Mouse (Mus musculus): ENCODE data around the gene Cnnm1. TPM values are rescaled to one million over a fixed set of nuclear protein-coding genes. Genes with fewer than 3 reads are reported as not detected.

The Cnnm1 gene
- total and polyA plus RNA-seq, 3 experiments: not detected

DNA sequence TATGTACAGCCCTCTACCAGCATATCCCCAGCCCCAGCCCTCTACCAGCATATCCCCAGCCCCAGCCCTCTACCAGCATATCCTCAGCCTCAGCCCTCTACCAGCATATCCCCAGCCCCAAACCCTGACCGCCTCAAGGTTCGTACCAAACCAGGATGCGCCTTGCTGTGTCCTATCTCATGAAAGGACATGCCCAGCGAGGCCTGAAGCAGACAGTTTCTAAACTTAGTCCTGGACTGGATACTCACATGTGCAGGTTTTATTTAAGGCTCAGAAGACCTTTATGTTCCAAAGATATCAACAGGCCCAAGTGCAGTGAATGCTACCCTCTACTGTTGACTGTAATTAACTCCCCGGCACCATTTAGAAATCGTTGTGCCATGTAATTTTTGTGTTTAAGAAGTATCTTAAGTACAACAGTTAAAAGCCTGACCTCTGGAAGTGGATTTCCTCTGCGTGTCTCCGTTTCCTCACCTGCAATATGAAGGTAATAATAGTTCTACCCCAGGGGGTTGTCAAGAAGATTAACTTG lies 87.9 kb downstream of the Cnnm1 start:
- dilution Hi-C loops (cut with MboI; ENCODE audit: extremely low pct_ligation_motif_present, extremely low pct_unique_long_range_greater_than_20kb, low sequenced_read_pairs): no loop called here
- Histone ChIP-seq H3K4me2 (ENCODE audit: insufficient read depth, low read depth, poor library complexity, severe bottlenecking) (no peak overlapping the region), H3K9ac (ENCODE audit: insufficient read depth, low read depth) (no peak overlapping the region), H3K79me2 (replicated peaks; ENCODE audit: control insufficient read depth, extremely low read depth, insufficient read depth, poor library complexity, severe bottlenecking) (peaks cover 11% of the 10 kb centered on the region), H3K36me3 (replicated peaks in 1 of 2; ENCODE audit: control insufficient read depth in 1 of 2, insufficient read depth in 1 of 2, low read length in 1 of 2) (no peaks in the 10 kb centered on the region), H3K4me3 (replicated peaks in 1 of 3; ENCODE audit: low read depth in 2 of 3, low read length in 2 of 3, poor library complexity in 1 of 3) (no peak overlapping the region), H3K9me3 (replicated peaks; ENCODE audit: low read length) (no peaks in the 10 kb centered on the region), H3K27me3 (replicated peaks) (no peaks in the 10 kb centered on the region), H3K4me1 (ENCODE audit: control insufficient read depth in 1 of 2, insufficient read depth in 2 of 2) (peaks cover 8 to 19% of the 10 kb centered on the region in 2 experiments), H3K27ac (ENCODE audit: insufficient read depth, low read depth) (no peak overlapping the region)
- TF ChIP-seq HCFC1 (IDR thresholded peaks at IDR 0.05; ENCODE audit: low read depth, low read length): no peak
- no peak for TF ChIP-seq MAFK (IDR thresholded peaks at IDR 0.05; ENCODE audit: insufficient replicate concordance, low read length)
- no peak for TF ChIP-seq JUN (IDR thresholded peaks at IDR 0.05; ENCODE audit: insufficient read depth, low read depth, low read length)
- no peak for TF ChIP-seq RCOR1 (conservative IDR thresholded peaks at IDR 0.05; ENCODE audit: low read depth, low read length)
- TF ChIP-seq EP300 (IDR thresholded peaks at IDR 0.05; ENCODE audit: low read length): no peak
- no peak for TF ChIP-seq ZMIZ1 (IDR thresholded peaks at IDR 0.05; ENCODE audit: low read depth, low read length)
- no peak; the same call in 1 of the 2 replicates for TF ChIP-seq RAD21 (IDR thresholded peaks at IDR 0.05; ENCODE audit: low read depth, low read length)
- TF ChIP-seq KAT2A (IDR thresholded peaks at IDR 0.05; ENCODE audit: insufficient replicate concordance, low read length): no peak
- no peak for TF ChIP-seq NELFE (IDR thresholded peaks at IDR 0.05; ENCODE audit: low read depth, low read length)
- TF ChIP-seq TCF12 (IDR thresholded peaks at IDR 0.05; ENCODE audit: low read depth, low read length): no peak
- no peak for TF ChIP-seq E2F4 (IDR thresholded peaks at IDR 0.05; ENCODE audit: insufficient replicate concordance, low read depth, low read length)
- no peak for TF ChIP-seq UBTF (IDR thresholded peaks at IDR 0.05; ENCODE audit: low read depth, low read length)
- no peak for TF ChIP-seq ETS1 (conservative IDR thresholded peaks at IDR 0.05; ENCODE audit: low read depth, low read length)
- no peak for TF ChIP-seq CHD1 (IDR thresholded peaks at IDR 0.05; ENCODE audit: low read depth, low read length)
- TF ChIP-seq BHLHE40 (IDR thresholded peaks at IDR 0.05; ENCODE audit: low read depth, low read length): no peak
- no peak for TF ChIP-seq MAZ (IDR thresholded peaks at IDR 0.05; ENCODE audit: low read depth, low read length)
- no peak for TF ChIP-seq SMC3 (IDR thresholded peaks at IDR 0.05; ENCODE audit: low read depth, low read length)
- no peak for TF ChIP-seq ZC3H11A (IDR thresholded peaks at IDR 0.05; ENCODE audit: low read depth, low read length)
- DNase-seq (ENCODE audit: extremely low read depth): no peak
- in situ Hi-C loops (cut with MboI; ENCODE audit: low pct_ligation_motif_present, low pct_unique_long_range_greater_than_20kb, low sequenced_read_pairs): loop anchor here (5.0 to 10.0 kb wide), 2 partner anchors 36 to 97 kb away; no protein-coding TSS in a partner anchor

DNA sequence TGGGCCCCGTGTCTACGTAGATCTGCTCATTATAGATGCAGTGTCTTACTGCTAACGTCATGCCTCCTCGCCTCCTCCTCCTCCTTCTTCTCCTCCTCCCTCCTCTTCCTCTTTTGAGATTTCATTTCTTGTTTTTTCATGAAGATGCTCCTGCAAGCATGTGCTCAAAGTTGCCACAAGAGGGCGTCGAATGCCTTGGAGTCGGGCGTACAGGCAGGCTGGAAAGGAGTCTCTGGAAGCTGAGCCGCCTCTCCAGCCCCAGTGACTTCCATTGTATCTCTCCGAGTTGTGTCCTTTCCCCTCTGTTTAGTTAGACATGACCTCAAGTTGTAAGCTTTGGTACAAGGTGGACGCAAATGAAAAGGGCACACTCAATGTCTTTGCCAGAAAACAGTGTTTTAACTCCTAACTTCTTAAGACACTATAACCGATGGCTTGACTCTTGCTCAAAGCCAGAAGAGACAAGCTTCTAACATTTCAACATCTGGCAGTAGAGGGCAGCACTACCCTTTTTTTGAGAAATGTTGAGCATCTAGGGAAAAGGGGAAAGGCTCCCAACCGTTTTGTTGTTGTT lies 90.0 kb downstream of the Cnnm1 start:
- dilution Hi-C loops (cut with MboI; ENCODE audit: extremely low pct_ligation_motif_present, extremely low pct_unique_long_range_greater_than_20kb, low sequenced_read_pairs) (no loop called here), in situ Hi-C loops (cut with MboI; ENCODE audit: low pct_ligation_motif_present, low pct_unique_long_range_greater_than_20kb, low sequenced_read_pairs) (no loop called here)
- Histone ChIP-seq H3K4me2 (ENCODE audit: insufficient read depth, low read depth, poor library complexity, severe bottlenecking) (peak overlapping the region; percentile 99), H3K9ac (ENCODE audit: insufficient read depth, low read depth) (no peak overlapping the region), H3K4me1 (ENCODE audit: control insufficient read depth in 1 of 2, insufficient read depth in 2 of 2) (peaks cover 6 to 17% of the 10 kb centered on the region in 2 experiments), H3K36me3 (replicated peaks in 1 of 2; ENCODE audit: control insufficient read depth in 1 of 2, insufficient read depth in 1 of 2, low read length in 1 of 2) (no peaks in the 10 kb centered on the region), H3K4me3 (replicated peaks in 1 of 3; ENCODE audit: low read depth in 2 of 3, low read length in 2 of 3, poor library complexity in 1 of 3) (peak overlapping the region in 2 of 3 experiments; percentile 17 to 33), H3K27ac (ENCODE audit: insufficient read depth, low read depth) (0 out of 2 replicates have a peak overlapping the region, but pooled peaks have one; percentile 20), H3K9me3 (replicated peaks; ENCODE audit: low read length) (no peaks in the 10 kb centered on the region), H3K79me2 (replicated peaks; ENCODE audit: control insufficient read depth, extremely low read depth, insufficient read depth, poor library complexity, severe bottlenecking) (no peaks in the 10 kb centered on the region), H3K27me3 (replicated peaks) (no peaks in the 10 kb centered on the region)
- DNase-seq (ENCODE audit: extremely low read depth): peak; percentile 95
- TF ChIP-seq CHD2 (IDR thresholded peaks at IDR 0.05; ENCODE audit: low read length) (no peak), RCOR1 (conservative IDR thresholded peaks at IDR 0.05; ENCODE audit: low read depth, low read length) (no peak), MAFK (IDR thresholded peaks at IDR 0.05; ENCODE audit: insufficient replicate concordance, low read length) (no peak), SMC3 (IDR thresholded peaks at IDR 0.05; ENCODE audit: low read depth, low read length) (peak; percentile 81), MYC (IDR thresholded peaks at IDR 0.05; ENCODE audit: low read depth, low read length) (peak; percentile 80), RAD21 (IDR thresholded peaks at IDR 0.05; ENCODE audit: low read depth, low read length) (peak; percentile 66), NELFE (IDR thresholded peaks at IDR 0.05; ENCODE audit: low read depth, low read length) (0 out of 2 replicates have a peak, but pooled peaks have one; percentile 18), GABPA (IDR thresholded peaks at IDR 0.05; ENCODE audit: insufficient replicate concordance, low read depth, low read length) (no peak), HCFC1 (IDR thresholded peaks at IDR 0.05; ENCODE audit: low read depth, low read length) (no peak; the same call in 1 of the 2 replicates), SIN3A (IDR thresholded peaks at IDR 0.05; ENCODE audit: low read length) (no peak), BHLHE40 (IDR thresholded peaks at IDR 0.05; ENCODE audit: low read depth, low read length) (no peak), IRF4 (IDR thresholded peaks at IDR 0.05; ENCODE audit: low read depth, low read length) (no peak), ELF1 (IDR thresholded peaks at IDR 0.05; ENCODE audit: low read depth, low read length) (no peak; the same call in 1 of the 2 replicates), MAZ (IDR thresholded peaks at IDR 0.05; ENCODE audit: low read depth, low read length) (no peak), USF1 (IDR thresholded peaks at IDR 0.05; ENCODE audit: low read depth, low read length) (no peak), JUND (conservative IDR thresholded peaks at IDR 0.05; ENCODE audit: low read depth, low read length) (0 out of 2 replicates have a peak, but pooled peaks have one; percentile 4), TBP (conservative IDR thresholded peaks at IDR 0.05; ENCODE audit: low read depth, low read length) (no peak), ETS1 (conservative IDR thresholded peaks at IDR 0.05; ENCODE audit: low read depth, low read length) (no peak; the same call in 1 of the 2 replicates), EP300 (IDR thresholded peaks at IDR 0.05; ENCODE audit: low read length) (0 out of 2 replicates have a peak, but pooled peaks have one; percentile 35), ZKSCAN1 (IDR thresholded peaks at IDR 0.05; ENCODE audit: borderline replicate concordance, low read depth, low read length) (no peak), KAT2A (IDR thresholded peaks at IDR 0.05; ENCODE audit: insufficient replicate concordance, low read length) (no peak)

All from CH12.LX (cell line).